Mouse (Mus musculus): Measurements from ENCODE around the gene Adcy10. TPM values are rescaled to one million over a fixed set of nuclear protein-coding genes. Genes with fewer than 3 reads are reported as not detected.

Adcy10 gene
- polyA plus RNA-seq, 1 experiment = not detected

DNA sequence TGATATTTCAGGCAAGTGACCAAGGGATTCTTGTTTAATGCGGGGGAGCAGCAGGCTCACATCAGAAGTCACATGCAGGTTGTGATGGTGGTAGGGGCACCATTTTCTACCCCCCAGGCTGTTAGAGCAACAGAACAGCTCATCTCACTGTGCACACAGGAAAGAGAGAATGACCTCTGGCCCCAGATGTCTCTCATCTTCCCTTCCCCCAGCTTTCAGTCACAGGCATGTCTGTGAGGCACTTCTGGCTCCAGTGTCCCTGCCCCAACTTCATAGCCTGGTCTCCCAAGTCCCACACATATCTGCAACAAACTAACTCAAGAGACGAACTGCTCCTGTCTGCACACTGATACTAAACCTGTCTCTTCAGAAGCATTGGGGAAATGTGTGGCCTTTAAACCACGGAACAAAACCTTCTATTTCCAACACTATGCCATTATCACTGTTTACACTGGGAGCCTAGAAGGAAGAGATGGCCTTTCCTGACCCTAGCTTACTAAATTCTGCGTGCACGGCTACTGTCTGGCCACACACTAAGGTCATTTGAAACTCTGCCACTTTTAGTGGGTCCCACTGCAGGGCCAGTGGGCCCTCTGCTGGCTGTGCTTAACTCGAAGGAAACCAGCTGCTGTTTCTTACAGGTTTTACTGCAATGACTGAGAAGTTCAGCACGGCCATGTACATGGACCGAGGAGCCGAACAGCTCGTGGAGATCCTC is 18.5 kb downstream of the Adcy10 start:
- Histone ChIP-seq H3K27ac (ENCODE audit: insufficient read depth, low read depth, low read length) (no peak overlapping the region), H3K4me3 (ENCODE audit: insufficient read depth, low read depth, low read length) (no peak overlapping the region), H3K4me1 (ENCODE audit: control insufficient read depth, insufficient read depth, low read length) (no peaks in the 10 kb centered on the region)
- TF ChIP-seq CTCF (IDR thresholded peaks at IDR 0.05; ENCODE audit: insufficient read depth, low read depth, low read length) (no peak), POLR2A (IDR thresholded peaks at IDR 0.05; ENCODE audit: insufficient read depth, low read depth, low read length) (no peak)
- 63% methylated on average over 10 of the region's 10 CpGs for WGBS

DNA sequence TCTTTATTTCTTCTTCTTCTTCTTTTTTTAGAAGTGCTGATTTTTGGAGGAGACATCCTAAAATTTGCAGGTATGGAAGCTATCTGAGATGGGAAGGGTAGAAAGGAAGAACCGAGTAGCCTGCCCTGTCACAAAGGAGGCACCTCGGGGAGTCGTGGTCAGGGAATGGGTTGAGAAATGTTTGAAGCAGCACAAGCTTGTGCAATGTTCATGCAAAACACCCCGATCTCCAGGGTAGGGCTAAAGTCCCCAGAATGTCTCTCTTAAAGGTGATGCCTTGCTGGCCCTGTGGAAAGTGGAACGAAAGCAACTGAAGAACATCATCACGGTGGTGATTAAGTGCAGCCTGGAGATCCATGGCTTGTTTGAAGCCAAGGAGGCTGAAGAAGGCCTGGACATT is 21.3 kb downstream of the Adcy10 start:
- no peak overlapping the region for H3K27ac ChIP-seq (ENCODE audit: insufficient read depth, low read depth, low read length)
- TF ChIP-seq POLR2A (IDR thresholded peaks at IDR 0.05; ENCODE audit: insufficient read depth, low read depth, low read length) (no peak), CTCF (IDR thresholded peaks at IDR 0.05; ENCODE audit: insufficient read depth, low read depth, low read length) (no peak)
- H3K4me1 ChIP-seq (ENCODE audit: control insufficient read depth, insufficient read depth, low read length) = no peaks in the 10 kb centered on the region
- WGBS = 92% methylated on average over 6 of the region's 6 CpGs
- no peak overlapping the region for H3K4me3 ChIP-seq (ENCODE audit: insufficient read depth, low read depth, low read length)

DNA sequence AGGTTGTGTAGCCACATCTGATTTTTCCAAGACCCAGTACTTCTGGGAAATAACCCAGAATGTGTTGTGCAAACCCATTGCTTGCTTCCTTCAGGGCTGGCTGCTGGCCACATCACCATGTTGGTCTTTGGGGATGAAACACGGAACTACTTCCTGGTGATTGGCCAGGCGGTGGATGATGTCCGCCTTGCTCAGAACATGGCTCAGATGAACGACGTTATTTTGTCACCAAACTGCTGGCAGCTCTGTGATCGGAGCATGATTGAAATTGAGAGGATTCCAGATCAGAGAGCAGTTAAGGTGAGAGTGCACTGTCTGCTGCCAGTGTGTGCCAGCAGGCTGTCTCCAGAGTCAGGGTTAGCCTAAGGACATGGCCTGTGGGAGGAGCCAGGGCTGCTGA is 25.2 kb downstream of the Adcy10 start:
- TF ChIP-seq POLR2A (IDR thresholded peaks at IDR 0.05; ENCODE audit: insufficient read depth, low read depth, low read length) (no peak), CTCF (IDR thresholded peaks at IDR 0.05; ENCODE audit: insufficient read depth, low read depth, low read length) (no peak)
- WGBS = 88% methylated on average over 6 of the region's 6 CpGs
- Histone ChIP-seq H3K27ac (ENCODE audit: insufficient read depth, low read depth, low read length) (no peak overlapping the region), H3K4me1 (ENCODE audit: control insufficient read depth, insufficient read depth, low read length) (no peaks in the 10 kb centered on the region), H3K4me3 (ENCODE audit: insufficient read depth, low read depth, low read length) (no peak overlapping the region)

DNA sequence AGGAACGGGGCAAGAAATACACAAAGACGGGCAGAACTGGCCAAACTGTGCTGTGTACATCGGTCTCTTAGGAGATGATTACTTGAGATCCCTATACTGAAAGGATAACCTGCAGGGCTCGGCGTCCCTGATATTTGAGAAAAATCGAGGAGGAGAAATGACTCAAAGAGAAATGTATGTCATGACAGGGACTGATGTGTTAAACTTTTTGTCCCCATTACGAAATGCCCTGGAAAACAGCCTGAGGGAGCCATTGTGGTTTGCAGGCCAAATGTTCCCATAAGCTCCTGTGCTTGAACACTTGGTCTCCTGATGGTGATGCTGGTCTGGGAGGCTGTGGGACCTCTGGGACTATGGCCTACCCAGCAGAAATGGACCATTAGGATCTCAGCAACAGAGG is 35.7 kb downstream of the Adcy10 start:
- 92% methylated on average over 7 of the region's 7 CpGs for WGBS
- Histone ChIP-seq H3K27ac (ENCODE audit: insufficient read depth, low read depth, low read length) (no peak overlapping the region), H3K4me3 (ENCODE audit: insufficient read depth, low read depth, low read length) (no peak overlapping the region), H3K4me1 (ENCODE audit: control insufficient read depth, insufficient read depth, low read length) (no peaks in the 10 kb centered on the region)
- TF ChIP-seq CTCF (IDR thresholded peaks at IDR 0.05; ENCODE audit: insufficient read depth, low read depth, low read length) = no peak
- no peak for TF ChIP-seq POLR2A (IDR thresholded peaks at IDR 0.05; ENCODE audit: insufficient read depth, low read depth, low read length)

DNA sequence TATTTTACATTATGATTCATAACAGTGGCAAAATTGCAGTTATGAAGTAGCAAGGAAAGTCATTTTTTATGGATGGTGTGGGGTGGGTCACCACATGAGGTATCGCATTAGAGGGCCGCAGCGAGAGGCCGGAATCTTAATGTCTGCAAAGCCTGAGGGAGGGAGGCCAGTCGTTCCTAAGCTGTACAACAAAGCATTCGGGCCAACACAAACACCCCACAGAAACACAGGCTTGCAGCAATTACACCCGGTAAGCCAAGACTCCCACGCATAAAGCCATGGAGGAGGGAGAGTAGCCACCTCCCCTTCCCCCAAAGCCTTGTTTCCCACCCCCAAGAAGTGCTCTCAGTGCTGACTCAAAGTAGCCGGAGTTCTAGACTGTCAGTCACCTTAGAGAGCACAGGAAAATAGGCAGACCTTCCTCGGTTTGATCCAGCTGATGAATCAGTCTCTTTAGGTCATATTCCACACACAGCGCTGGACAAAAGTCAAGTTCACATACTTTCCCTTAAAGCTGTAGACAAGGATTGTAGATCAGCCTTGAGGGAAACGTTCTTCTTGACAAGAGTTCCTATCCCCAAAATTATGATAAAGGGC is 51.2 kb downstream of the Adcy10 start:
- WGBS = 55% methylated on average over 12 of the region's 12 CpGs
- 0 out of 2 replicates have a peak, but pooled peaks cover 2% of the 10 kb centered on the region for H3K4me1 ChIP-seq (ENCODE audit: control insufficient read depth, insufficient read depth, low read length)
- H3K27ac ChIP-seq (ENCODE audit: insufficient read depth, low read depth, low read length) = no peak overlapping the region
- no peak for TF ChIP-seq CTCF (IDR thresholded peaks at IDR 0.05; ENCODE audit: insufficient read depth, low read depth, low read length)
- TF ChIP-seq POLR2A (IDR thresholded peaks at IDR 0.05; ENCODE audit: insufficient read depth, low read depth, low read length) = no peak
- H3K4me3 ChIP-seq (ENCODE audit: insufficient read depth, low read depth, low read length) = no peak overlapping the region

DNA sequence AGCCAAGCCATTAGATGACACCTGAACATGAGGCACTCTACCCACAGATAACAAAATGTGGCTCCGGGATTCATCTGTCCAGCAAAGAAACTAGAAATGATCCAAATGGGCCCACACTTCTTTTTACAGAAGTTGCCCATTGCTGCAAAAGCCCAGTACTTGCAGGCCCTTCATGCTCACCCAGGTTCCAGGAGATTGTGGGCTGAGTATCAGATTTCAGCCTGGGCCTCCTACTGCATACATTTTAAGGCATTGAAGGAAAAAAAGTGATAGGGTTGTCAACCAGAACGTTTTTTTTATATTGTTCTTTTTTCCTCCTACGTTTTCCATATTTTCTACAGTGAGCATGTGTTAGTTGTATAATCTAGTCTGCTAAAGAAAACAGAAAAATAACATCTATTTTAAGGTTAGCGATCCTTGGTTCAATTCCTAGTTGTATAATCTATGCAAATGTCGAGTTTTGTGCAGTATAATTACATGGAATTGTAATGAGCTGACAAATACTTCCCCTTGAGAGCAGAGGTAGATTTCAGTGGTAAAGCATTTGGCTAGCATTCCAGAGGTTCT is 52.3 kb downstream of the Adcy10 start:
- Histone ChIP-seq H3K4me3 (ENCODE audit: insufficient read depth, low read depth, low read length) (no peak overlapping the region), H3K27ac (ENCODE audit: insufficient read depth, low read depth, low read length) (no peak overlapping the region), H3K4me1 (ENCODE audit: control insufficient read depth, insufficient read depth, low read length) (0 out of 2 replicates have a peak, but pooled peaks cover 2% of the 10 kb centered on the region)
- 36% methylated on average over 5 of the region's 5 CpGs for WGBS
- TF ChIP-seq POLR2A (IDR thresholded peaks at IDR 0.05; ENCODE audit: insufficient read depth, low read depth, low read length) = no peak
- no peak for TF ChIP-seq CTCF (IDR thresholded peaks at IDR 0.05; ENCODE audit: insufficient read depth, low read depth, low read length)

DNA sequence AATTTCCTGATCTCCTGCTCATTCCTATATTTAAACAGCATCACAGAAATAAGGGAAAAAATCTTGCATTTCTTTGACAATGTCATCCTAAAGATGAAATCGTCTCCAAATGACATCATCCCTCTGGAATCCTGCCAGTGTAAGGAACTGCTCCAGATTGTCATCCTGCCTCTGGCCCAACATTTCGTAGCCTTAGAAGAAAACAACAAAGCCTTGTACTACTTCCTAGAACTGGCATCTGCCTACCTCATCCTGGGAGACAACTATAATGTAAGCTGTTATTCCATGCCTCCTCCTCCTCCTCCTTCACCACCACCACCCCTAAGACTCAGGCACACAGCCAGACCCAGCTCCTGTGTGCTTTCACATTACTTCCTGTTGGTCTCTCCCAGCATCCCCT is 71.7 kb downstream of the Adcy10 start:
- WGBS = 51% methylated on average over 2 of the region's 2 CpGs
- no peak overlapping the region for H3K27ac ChIP-seq (ENCODE audit: insufficient read depth, low read depth, low read length)
- H3K4me1 ChIP-seq (ENCODE audit: control insufficient read depth, insufficient read depth, low read length) = no peaks in the 10 kb centered on the region
- TF ChIP-seq CTCF (IDR thresholded peaks at IDR 0.05; ENCODE audit: insufficient read depth, low read depth, low read length) (no peak), POLR2A (IDR thresholded peaks at IDR 0.05; ENCODE audit: insufficient read depth, low read depth, low read length) (no peak)
- no peak overlapping the region for H3K4me3 ChIP-seq (ENCODE audit: insufficient read depth, low read depth, low read length)

DNA sequence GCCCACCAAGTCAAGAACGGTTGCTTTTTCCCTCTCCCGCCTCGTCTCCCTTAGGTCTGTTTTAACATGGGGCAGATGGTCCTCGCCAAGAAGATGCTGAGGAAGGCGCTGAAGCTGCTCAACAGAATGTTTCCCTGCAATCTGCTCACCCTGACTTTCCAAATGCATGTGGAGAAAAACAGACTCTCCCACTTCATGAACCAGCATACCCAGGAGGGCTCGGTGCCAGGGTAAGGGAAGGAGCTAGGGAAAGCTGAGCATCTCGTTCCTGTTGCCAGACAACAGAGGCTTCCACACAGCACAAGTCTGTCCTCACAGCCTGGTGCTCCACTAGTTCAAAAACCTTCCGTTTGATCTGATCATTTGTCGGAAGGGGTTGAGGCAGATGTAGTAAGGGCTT is 74.1 kb downstream of the Adcy10 start:
- Histone ChIP-seq H3K4me1 (ENCODE audit: control insufficient read depth, insufficient read depth, low read length) (no peaks in the 10 kb centered on the region), H3K4me3 (ENCODE audit: insufficient read depth, low read depth, low read length) (no peak overlapping the region), H3K27ac (ENCODE audit: insufficient read depth, low read depth, low read length) (no peak overlapping the region)
- TF ChIP-seq CTCF (IDR thresholded peaks at IDR 0.05; ENCODE audit: insufficient read depth, low read depth, low read length) = no peak
- TF ChIP-seq POLR2A (IDR thresholded peaks at IDR 0.05; ENCODE audit: insufficient read depth, low read depth, low read length) = no peak
- WGBS = 72% methylated on average over 9 of the region's 9 CpGs

DNA sequence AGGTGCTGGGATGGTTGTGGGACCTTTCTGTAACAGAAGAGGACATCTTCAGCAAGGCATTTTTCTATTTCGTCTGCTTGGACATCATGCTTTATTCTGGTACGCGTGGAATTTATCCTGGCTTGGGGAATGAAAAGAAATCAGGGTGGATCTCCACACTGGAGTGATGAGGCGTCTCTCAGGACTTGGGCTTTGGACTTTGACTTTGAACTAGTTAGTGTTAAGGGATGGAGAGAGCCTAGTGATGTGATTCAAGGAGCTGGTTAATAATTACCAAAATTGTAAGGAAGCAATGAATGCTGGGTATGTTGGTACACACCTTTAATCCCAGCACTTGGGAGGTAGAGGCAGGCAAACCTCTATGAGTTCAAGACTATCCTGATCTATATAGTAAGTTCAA is 80.3 kb downstream of the Adcy10 start:
- TF ChIP-seq POLR2A (IDR thresholded peaks at IDR 0.05; ENCODE audit: insufficient read depth, low read depth, low read length) (no peak), CTCF (IDR thresholded peaks at IDR 0.05; ENCODE audit: insufficient read depth, low read depth, low read length) (no peak)
- no peak overlapping the region for H3K4me3 ChIP-seq (ENCODE audit: insufficient read depth, low read depth, low read length)
- no peaks in the 10 kb centered on the region for H3K4me1 ChIP-seq (ENCODE audit: control insufficient read depth, insufficient read depth, low read length)
- WGBS = 95% methylated on average over 4 of the region's 4 CpGs
- H3K27ac ChIP-seq (ENCODE audit: insufficient read depth, low read depth, low read length) = no peak overlapping the region
